ENCODE assay signal across 11 mouse cellular contexts in the genomic region with DNA sequence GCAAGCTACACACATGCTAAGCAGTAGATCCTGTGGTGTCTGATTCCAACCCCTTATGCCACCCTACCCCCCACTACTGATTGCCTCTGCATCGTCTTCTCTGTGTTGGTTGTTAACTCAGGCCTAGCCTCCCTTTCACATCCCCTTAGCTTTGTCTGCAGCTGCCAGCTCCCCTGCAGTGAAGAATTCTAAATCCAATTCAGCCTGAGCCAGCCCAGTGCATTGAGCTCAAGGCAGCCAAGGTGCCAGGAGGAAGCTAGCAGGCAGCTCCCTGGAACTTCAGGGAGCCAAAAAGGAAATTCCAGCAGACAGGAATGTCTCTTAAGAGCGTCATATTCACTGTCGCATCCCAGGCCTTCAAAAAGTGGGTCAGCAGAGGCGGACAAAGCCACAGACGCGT.
A peak's percentile ranks its signal among the peaks of the same experiment; 100 is the strongest.
DNase-seq lines count a peak whose midpoint lies in the region; ATAC-seq lines count a peak whose summit lies in the region.
"Had no signal": no experiment of that assay in that cellular context is flagged by ENCODE, and none has a peak within 500 bp of the region (broad histone marks: within the 10 kb centered on the region; RNA-seq: fewer than 3 reads in every experiment).

No protein-coding gene starts in this region.

- peak; percentile 5 to 14 for DNase-seq in kidney, postnatal 4 days
- DNase-seq in kidney, adult 8-10 months = no peak
- peak; percentile 74 for DNase-seq in brain, adult 2 months (ENCODE audit: low read depth, low spot score)
- DNase-seq in cerebellum, postnatal 14 days = peak; percentile 78 to 88
- peak; percentile 64 for DNase-seq in left cerebral cortex, postnatal 4 days
- no peak for DNase-seq in testis, postnatal 14 days (ENCODE audit: low spot score)
- DNase-seq in urinary bladder, postnatal 10 days (ENCODE audit: low spot score) = no peak
- no peak for DNase-seq in liver, embryonic 11.5 days (ENCODE audit: low spot score)
- DNase-seq: heart, postnatal 4 days; thymus, postnatal 36 days had no signal

- H3K4me2 ChIP-seq in liver, embryonic 11.5 days = no peak overlapping the region

- intact Hi-C loops in left cerebral cortex, postnatal 4 days (cut with DNase I) = no loop called here

- H3K9me3 ChIP-seq in liver, embryonic 11.5 days (ENCODE audit: control insufficient read depth, low read length) = no peaks in the 10 kb centered on the region

- no peak overlapping the region for H3K4me3 ChIP-seq in liver, embryonic 11.5 days (ENCODE audit: low read depth, low read length)

- H3K4me1 ChIP-seq in liver, embryonic 11.5 days (replicated peaks; ENCODE audit: control insufficient read depth, insufficient read depth, low read length) = no peaks in the 10 kb centered on the region

- H3K36me3 ChIP-seq in liver, embryonic 11.5 days (ENCODE audit: control insufficient read depth, insufficient read depth, low read length) = no peaks in the 10 kb centered on the region

- no peaks in the 10 kb centered on the region for H3K27me3 ChIP-seq in liver, embryonic 11.5 days (replicated peaks; ENCODE audit: control insufficient read depth, insufficient read depth, low read length)

- no peak overlapping the region for H3K9ac ChIP-seq in liver, embryonic 11.5 days (ENCODE audit: low read depth, low read length)

- ATAC-seq in liver, embryonic 11.5 days (replicated peaks; ENCODE audit: low FRiP score) = no peak

- H3K27ac ChIP-seq in liver, embryonic 11.5 days (ENCODE audit: low read depth, low read length) = no peak overlapping the region
- H3K27ac ChIP-seq: macrophage had no signal

- WGBS in liver, embryonic 11.5 days = 56% methylated on average over 6 of the region's 6 CpGs

Comparison
In these comparisons a context has a peak if more than half of its experiments do, and no peak if none do; other contexts are left out.
1. DNase-seq: peak in kidney, postnatal 4 days (2 of 2), brain, adult 2 months (single experiment), cerebellum, postnatal 14 days (2 of 2) and left cerebral cortex, postnatal 4 days (single experiment); none in kidney, adult 8-10 months (0 of 2), testis, postnatal 14 days (single experiment), urinary bladder, postnatal 10 days (single experiment) and liver, embryonic 11.5 days (single experiment).